ENCODE assay signal across 8 mouse cellular contexts in genomic region chr17:6476495-6476947, GRCm38 (mm10). TPM values are rescaled to one million over a fixed set of nuclear protein-coding genes. Genes with fewer than 3 reads are reported as not detected.
DNase-seq lines count a peak whose midpoint lies in the region; ATAC-seq and TF ChIP-seq lines count a peak whose summit lies in the region.
"Not testable (repeated sequence)": the region's sequence is repeated elsewhere in the genome, so short reads cannot be mapped to it uniquely, and the experiment has no call there.

No protein-coding gene starts in this region.

- H3K4me1 ChIP-seq in ES-Bruce4 (ENCODE audit: control insufficient read depth, insufficient read depth, low read length); stomach, embryonic 16.5 days (ENCODE audit: control insufficient read depth, insufficient read depth, low read length): not testable (repeated sequence)
- H3K4me1 ChIP-seq in forebrain, embryonic 10.5 days = peaks cover 19% of the 10 kb centered on the region
- H3K4me1 ChIP-seq in heart, embryonic 15.5 days (replicated peaks) = peaks cover 22% of the 10 kb centered on the region
- H3K4me1 ChIP-seq in kidney, embryonic 15.5 days = peaks cover 14% of the 10 kb centered on the region
- H3K4me1 ChIP-seq in liver, embryonic 15.5 days (replicated peaks) = peaks cover 13% of the 10 kb centered on the region
- peaks cover 14% of the 10 kb centered on the region for H3K4me1 ChIP-seq in midbrain, embryonic 15.5 days

- ATAC-seq in heart, embryonic 15.5 days (replicated peaks; ENCODE audit: insufficient number of reproducible peaks, insufficient read depth, low FRiP score, low read depth) = peak; percentile 61
- peak; percentile 69 for ATAC-seq in kidney, embryonic 15.5 days (replicated peaks; ENCODE audit: low FRiP score)
- ATAC-seq in liver, embryonic 15.5 days (ENCODE audit: insufficient read depth) = peak; percentile 22
- peak; percentile 63 for ATAC-seq in midbrain, embryonic 15.5 days (replicated peaks)
- peak; percentile 69 for ATAC-seq in stomach, embryonic 16.5 days (ENCODE audit: insufficient read depth, low FRiP score)

- H3K9me3 ChIP-seq in ES-Bruce4 (replicated peaks; ENCODE audit: control insufficient read depth, insufficient read depth, low read length, poor library complexity, severe bottlenecking); forebrain, embryonic 10.5 days; heart, embryonic 15.5 days (replicated peaks); kidney, embryonic 15.5 days (replicated peaks); liver, embryonic 15.5 days (replicated peaks); midbrain, embryonic 15.5 days; stomach, embryonic 16.5 days (replicated peaks; ENCODE audit: control insufficient read depth, low read length): not testable (repeated sequence)

- peak; percentile 40 for DNase-seq in c-Kit-positive CD71-positive TER-119-negative erythroid progenitor cells, embryonic 14.5 days (ENCODE audit: low read depth)
- peak; percentile 59 for DNase-seq in forebrain, embryonic 10.5 days (ENCODE audit: extremely low spot score, low spot score)

- H3K36me3 ChIP-seq in ES-Bruce4 (ENCODE audit: control insufficient read depth, insufficient read depth, low read length, poor library complexity, severe bottlenecking); forebrain, embryonic 10.5 days (replicated peaks); heart, embryonic 15.5 days; kidney, embryonic 15.5 days; liver, embryonic 15.5 days (replicated peaks); midbrain, embryonic 15.5 days (replicated peaks); stomach, embryonic 16.5 days (ENCODE audit: control insufficient read depth, insufficient read depth, low read length): not testable (repeated sequence)

- H3K4me2 ChIP-seq in heart, embryonic 15.5 days = peak overlapping the region; percentile 94
- H3K4me2 ChIP-seq in kidney, embryonic 15.5 days = peak overlapping the region; percentile 94
- H3K4me2 ChIP-seq in liver, embryonic 15.5 days = peak overlapping the region; percentile 76
- H3K4me2 ChIP-seq in midbrain, embryonic 15.5 days = peak overlapping the region; percentile 79
- peak overlapping the region; percentile 89 for H3K4me2 ChIP-seq in stomach, embryonic 16.5 days (ENCODE audit: low read depth, low read length)

- not testable (repeated sequence) for H3K27ac ChIP-seq in ES-Bruce4 (ENCODE audit: insufficient read depth, low read length); liver, embryonic 15.5 days (replicated peaks)
- H3K27ac ChIP-seq in forebrain, embryonic 10.5 days = peak overlapping the region; percentile 89
- peak overlapping the region; percentile 66 for H3K27ac ChIP-seq in heart, embryonic 15.5 days
- peak overlapping the region; percentile 74 for H3K27ac ChIP-seq in kidney, embryonic 15.5 days
- peak overlapping the region; percentile 73 for H3K27ac ChIP-seq in midbrain, embryonic 15.5 days
- peak overlapping the region; percentile 60; the same call in 1 of the 2 replicates for H3K27ac ChIP-seq in stomach, embryonic 16.5 days (ENCODE audit: low read length)

- H3K9ac ChIP-seq in ES-Bruce4 (ENCODE audit: low read depth, poor library complexity, severe bottlenecking) = peak overlapping the region; percentile 97
- H3K9ac ChIP-seq in heart, embryonic 15.5 days = peak overlapping the region; percentile 84
- H3K9ac ChIP-seq in kidney, embryonic 15.5 days = peak overlapping the region; percentile 88
- peak overlapping the region; percentile 41; the same call in 1 of the 2 replicates for H3K9ac ChIP-seq in liver, embryonic 15.5 days
- peak overlapping the region; percentile 87 for H3K9ac ChIP-seq in midbrain, embryonic 15.5 days
- H3K9ac ChIP-seq in stomach, embryonic 16.5 days (ENCODE audit: low read length) = peak overlapping the region; percentile 90

- H3K27me3 ChIP-seq in ES-Bruce4 (ENCODE audit: control insufficient read depth, insufficient read depth, low read length, poor library complexity, severe bottlenecking); forebrain, embryonic 10.5 days (ENCODE audit: poor library complexity, severe bottlenecking); heart, embryonic 15.5 days; kidney, embryonic 15.5 days; midbrain, embryonic 15.5 days (replicated peaks); stomach, embryonic 16.5 days (ENCODE audit: control insufficient read depth, insufficient read depth, low read length): not testable (repeated sequence)
- peaks cover 16% of the 10 kb centered on the region for H3K27me3 ChIP-seq in liver, embryonic 15.5 days

- TF ChIP-seq EP300 in ES-Bruce4 (IDR thresholded peaks at IDR 0.05; ENCODE audit: insufficient read depth, low read depth, low read length) = not testable (repeated sequence)

- not testable (repeated sequence) for TF ChIP-seq POLR2A in ES-Bruce4 (IDR thresholded peaks at IDR 0.05; ENCODE audit: insufficient read depth, low read length)

- peak overlapping the region; percentile 77 for H3K4me3 ChIP-seq in ES-Bruce4 (ENCODE audit: low read depth, low read length)
- H3K4me3 ChIP-seq in forebrain, embryonic 10.5 days = peak overlapping the region; percentile 70
- H3K4me3 ChIP-seq in heart, embryonic 15.5 days = peak overlapping the region; percentile 76
- peak overlapping the region; percentile 75 for H3K4me3 ChIP-seq in kidney, embryonic 15.5 days (replicated peaks)
- H3K4me3 ChIP-seq in liver, embryonic 15.5 days (replicated peaks) = peak overlapping the region; percentile 63
- H3K4me3 ChIP-seq in midbrain, embryonic 15.5 days = peak overlapping the region; percentile 61
- peak overlapping the region; percentile 76 for H3K4me3 ChIP-seq in stomach, embryonic 16.5 days (replicated peaks; ENCODE audit: low read length)

- under 1% methylated on average over 45 of the region's 45 CpGs for WGBS in forebrain, embryonic 10.5 days
- WGBS in heart, embryonic 15.5 days = under 1% methylated on average over 45 of the region's 45 CpGs
- WGBS in kidney, embryonic 15.5 days = under 1% methylated on average over 45 of the region's 45 CpGs
- WGBS in liver, embryonic 15.5 days (ENCODE audit: insufficient replicate concordance) = under 1% methylated on average over 45 of the region's 45 CpGs
- under 1% methylated on average over 45 of the region's 45 CpGs for WGBS in midbrain, embryonic 15.5 days
- under 1% methylated on average over 45 of the region's 45 CpGs for WGBS in stomach, embryonic 16.5 days

- not testable (repeated sequence) for TF ChIP-seq CTCF in ES-Bruce4 (IDR thresholded peaks at IDR 0.05; ENCODE audit: low read depth, low read length)

RNA-seq across cellular contexts. Expression of gene Dynlt1b, which starts 46.6 kb away (rescaled TPM):
- 226 and 249 TPM in 2 replicates for polyA plus RNA-seq in ES-Bruce4 (2011; ENCODE audit: insufficient read depth, insufficient read length, low read depth, missing spikeins)
- polyA plus RNA-seq in forebrain, embryonic 10.5 days (2016; fragmentation: Nextera tagmentation; extraction: Ambion mirVana) = 464 and 482 TPM in 2 replicates
- 361 and 375 TPM in 2 replicates for polyA plus RNA-seq in heart, embryonic 15.5 days (2015; fragmentation: Nextera tagmentation; extraction: Ambion mirVana)
- 445 and 456 TPM in 2 replicates for polyA plus RNA-seq in kidney, embryonic 15.5 days (2015; fragmentation: Nextera tagmentation; extraction: Ambion mirVana)
- polyA plus RNA-seq in liver, embryonic 15.5 days (2015; fragmentation: Nextera tagmentation; extraction: Ambion mirVana) = 183 and 194 TPM in 2 replicates
- 1,067 and 1,101 TPM in 2 replicates for polyA plus RNA-seq in midbrain, embryonic 15.5 days (2015; fragmentation: Nextera tagmentation; extraction: Ambion mirVana)
- 440 and 474 TPM in 2 replicates for polyA plus RNA-seq in stomach, embryonic 16.5 days (2015; fragmentation: Nextera tagmentation; extraction: Ambion mirVana)

Comparison
In these comparisons a context has a peak if more than half of its experiments do, and no peak if none do; other contexts are left out.
1. H3K9ac ChIP-seq: peak in every context shown above with its lines; median percentile 97 in ES-Bruce4; 90 in stomach, embryonic 16.5 days; 88 in kidney, embryonic 15.5 days; 87 in midbrain, embryonic 15.5 days; 84 in heart, embryonic 15.5 days; 41 in liver, embryonic 15.5 days.